Mouse (Mus musculus) urinary bladder, postnatal 25 days (tissue): ENCODE data around the gene Atpif1.

Source experiments
- DNase-seq: peaks from one replicate; pipeline ENCODE4 v3.0.0; 2022; ENCODE audit warnings: low spot score

The Atpif1 gene

DNA sequence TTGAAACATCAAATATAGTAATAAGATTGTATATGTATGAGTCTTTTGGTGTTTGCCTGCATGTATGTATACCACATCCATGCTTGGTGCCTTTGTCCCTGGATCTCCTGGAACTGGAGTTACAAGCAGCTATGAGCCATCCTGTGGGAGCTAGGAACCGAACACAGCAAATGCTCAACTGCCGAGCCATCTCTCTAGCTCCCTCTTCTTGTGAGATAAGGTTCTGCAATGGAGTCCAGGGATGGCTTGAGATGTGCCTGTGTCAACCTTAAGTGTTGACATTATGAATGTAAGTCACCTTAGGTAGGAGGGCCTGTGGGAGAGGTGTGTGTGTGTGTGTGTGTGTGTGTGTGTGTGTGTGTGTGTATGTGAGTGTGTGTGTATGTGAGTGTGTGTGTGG is 6.8 kb downstream of the Atpif1 start:
- no peak for DNase-seq

DNA sequence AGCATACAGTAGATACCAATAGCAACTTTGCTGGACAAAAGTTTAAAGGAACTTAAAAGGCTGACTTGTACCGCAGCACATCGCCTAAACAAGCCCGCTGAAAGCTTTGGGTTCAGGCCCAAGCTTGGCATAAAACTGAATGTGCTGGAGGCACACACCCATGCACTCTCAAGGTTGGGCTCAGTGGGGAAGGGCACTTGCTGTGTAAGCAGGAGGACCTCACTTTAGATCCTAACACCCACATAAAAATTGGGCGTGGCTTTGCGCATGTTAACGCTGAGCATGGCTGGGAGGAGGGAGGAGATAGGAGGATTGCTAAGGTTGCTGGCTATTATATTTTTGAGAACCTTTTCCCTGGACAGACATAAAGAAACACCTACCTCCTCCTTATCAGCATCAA is 8.7 kb downstream of the Atpif1 start:
- DNase-seq, result no peak

GRCm38 (mm10) chr4:132524321-132524741 is 9.1 kb downstream of the Atpif1 start:
- no peak for DNase-seq

DNA sequence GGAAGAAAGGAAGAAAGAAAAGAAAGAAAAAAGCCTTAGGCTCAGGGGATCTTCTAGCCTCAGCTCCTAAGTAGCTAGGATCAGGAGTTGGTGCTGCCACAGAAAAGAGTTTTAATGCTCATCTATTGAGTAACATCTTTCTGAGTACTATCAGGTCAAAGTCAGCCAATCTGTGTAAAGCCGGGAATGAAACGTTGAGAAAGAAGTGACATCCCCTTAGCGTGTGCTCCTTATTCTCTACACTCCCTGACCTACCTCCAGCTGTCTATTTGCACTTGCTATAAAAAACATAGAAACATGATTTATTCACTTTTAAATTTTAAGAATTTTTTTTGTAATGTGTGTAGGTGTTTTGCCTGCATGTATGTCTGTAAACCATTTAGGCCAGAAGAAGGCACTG is 14.3 kb downstream of the Atpif1 start:
- DNase-seq, result no peak

- no peak for DNase-seq
Measured at GRCm38 (mm10) chr4:132518066-132518465, 15.4 kb downstream of the Atpif1 start.

DNA sequence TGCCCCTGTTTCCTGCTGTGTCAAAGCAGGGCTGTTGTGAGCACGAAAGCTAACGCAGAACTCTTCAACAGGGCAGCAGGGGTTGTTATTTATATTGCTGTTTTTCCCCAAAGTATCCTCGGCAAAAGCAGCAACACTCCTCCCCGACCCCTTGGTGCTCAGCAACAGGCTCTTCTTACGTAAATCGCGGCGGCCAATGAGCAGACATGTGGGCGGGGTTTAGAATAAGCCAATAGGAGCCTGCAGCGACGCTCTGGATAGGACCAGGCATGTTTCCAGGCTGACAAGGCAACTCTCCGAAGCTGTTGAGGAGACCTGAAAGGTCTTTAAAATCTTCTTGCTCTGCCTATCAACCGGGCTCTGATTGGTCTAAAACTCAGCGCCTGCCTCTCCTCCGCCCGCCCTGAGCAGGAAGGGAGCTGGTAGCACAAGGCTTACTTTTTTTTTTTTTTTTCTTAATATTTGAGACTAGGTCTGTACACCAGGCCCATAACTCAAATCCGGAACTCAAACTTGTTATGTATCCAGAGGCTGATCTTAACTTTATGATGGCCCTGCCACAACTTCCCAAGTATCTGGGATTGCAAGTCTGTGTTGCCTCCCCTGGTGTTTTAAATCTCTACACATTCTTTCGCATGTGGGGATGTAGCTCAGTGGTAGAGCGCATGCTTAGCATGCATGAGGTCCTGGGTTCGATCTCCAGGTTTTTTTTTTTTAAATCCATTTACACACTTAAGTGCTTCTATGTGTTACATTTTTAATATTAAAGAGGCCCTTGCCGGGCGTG is 17.9 kb downstream of the Atpif1 start:
- DNase-seq, result peak; percentile 78

DNA sequence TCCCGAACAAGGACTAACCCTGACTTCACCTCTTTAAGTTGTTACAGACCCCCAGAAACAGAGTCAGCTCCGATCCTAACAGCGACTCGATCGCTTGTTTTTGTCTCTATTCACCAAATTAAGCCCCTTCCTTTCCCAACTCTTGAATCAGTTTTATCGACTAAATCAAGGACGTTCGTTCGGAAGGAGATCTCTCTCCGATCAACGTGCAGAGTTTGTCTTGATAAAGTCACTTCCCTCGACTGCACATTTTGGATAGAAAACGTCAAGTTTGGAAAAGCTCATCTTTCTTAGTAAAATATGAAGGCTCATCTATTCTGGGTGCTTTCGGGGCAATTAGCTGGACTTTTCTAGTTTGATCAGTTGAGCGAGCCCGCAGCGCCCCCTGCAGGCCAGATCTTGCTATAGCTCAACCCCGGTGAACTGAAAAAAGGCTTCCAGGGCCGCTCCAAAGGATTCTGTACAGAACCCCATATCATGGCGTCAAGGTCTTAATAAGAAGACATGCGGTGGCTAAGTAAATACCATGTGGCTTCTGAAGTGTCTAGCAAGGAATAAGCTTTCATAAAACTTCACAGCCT is 18.8 kb downstream of the Atpif1 start:
- peak; percentile 84 for DNase-seq

DNA sequence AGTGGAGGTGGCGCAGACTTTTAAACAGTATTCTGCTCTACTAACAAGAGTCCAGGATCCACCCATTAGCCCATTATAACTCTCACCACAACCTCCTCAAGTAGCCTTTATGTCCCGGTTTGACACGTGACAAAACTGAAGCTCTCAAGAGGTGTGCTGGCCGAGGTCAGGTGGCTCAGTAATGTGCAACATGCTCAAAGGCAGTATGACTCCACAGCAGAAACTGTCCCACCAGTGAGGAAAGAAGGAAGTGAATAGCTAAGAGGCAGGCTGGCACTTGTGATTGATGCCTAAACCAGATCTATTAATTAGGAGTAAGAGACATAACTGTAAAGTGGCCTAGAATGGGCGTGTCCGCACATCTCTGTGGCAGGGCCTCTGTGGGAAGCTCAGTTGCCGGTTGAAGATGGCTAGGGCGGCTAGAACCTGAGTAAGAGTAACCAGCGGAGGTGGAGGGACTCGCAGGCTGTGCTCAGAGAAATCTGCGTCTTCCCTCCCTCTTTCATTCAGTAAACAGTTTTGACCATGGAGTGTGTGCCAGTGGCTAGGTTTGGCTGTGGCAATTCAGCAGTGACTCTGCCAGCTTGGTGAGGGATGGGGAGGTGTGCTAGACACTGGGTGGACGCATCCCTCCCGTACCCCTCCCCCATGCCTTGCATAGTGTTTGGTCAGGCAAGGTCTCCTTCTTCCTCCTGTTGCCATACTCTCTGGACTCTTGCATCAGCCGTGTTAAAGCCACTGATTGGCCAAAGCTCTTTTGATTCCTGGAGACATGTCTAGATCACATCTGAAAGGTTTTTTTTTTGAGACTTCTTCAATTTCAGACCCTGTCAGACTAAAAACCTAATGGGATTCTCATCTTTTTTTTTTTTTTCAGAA is 19.8 kb downstream of the Atpif1 start:
- no peak for DNase-seq

- no peak for DNase-seq
Measured at GRCm38 (mm10) chr4:132512080-132512479, 21.4 kb downstream of the Atpif1 start.

- DNase-seq, result peak; percentile 92
Measured at GRCm38 (mm10) chr4:132510352-132510798, 23.1 kb downstream of the Atpif1 start, which contains the start of gene Sesn2. Gene Sesn2 (minus strand): TSS chr4:132510501.

DNA sequence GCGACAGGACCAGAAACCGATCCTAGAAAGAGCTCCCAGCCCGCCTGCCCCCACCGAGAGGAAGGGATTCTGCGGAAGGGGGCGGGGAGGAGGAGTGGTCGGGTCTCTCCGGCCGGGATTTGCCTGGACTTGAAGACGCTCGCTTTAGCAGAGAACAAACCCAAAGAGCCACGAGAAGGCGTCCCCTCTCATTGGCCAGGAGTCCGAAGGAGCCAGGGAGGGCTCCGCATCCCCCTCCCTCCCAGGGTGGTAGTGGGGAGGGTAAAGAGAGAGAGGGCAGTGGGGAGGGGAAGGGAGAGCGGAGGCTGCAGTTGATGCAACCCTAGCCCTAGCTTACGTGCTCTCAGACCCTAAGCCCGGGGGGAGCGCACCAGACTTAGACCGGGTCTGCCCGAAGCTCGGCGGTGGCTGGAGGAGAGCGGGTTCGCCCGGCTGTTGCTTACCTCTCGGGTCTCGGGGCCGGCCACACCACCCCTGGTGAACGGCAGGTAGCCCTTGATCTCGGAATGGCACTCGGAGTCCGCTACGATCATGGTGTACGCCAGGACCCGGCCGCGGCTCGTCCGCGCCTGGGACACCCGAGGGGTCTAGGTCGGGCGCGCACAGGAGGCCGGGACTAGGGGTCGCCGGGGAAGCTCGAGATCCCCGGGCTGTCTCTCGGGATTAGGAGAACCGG is 23.7 kb downstream of the Atpif1 start:
- DNase-seq, result peak; percentile 68

- no peak for DNase-seq
Measured at GRCm38 (mm10) chr4:132507210-132507609, 26.2 kb downstream of the Atpif1 start.

- DNase-seq, result no peak
Measured at GRCm38 (mm10) chr4:132506250-132506649, 27.2 kb downstream of the Atpif1 start.

DNA sequence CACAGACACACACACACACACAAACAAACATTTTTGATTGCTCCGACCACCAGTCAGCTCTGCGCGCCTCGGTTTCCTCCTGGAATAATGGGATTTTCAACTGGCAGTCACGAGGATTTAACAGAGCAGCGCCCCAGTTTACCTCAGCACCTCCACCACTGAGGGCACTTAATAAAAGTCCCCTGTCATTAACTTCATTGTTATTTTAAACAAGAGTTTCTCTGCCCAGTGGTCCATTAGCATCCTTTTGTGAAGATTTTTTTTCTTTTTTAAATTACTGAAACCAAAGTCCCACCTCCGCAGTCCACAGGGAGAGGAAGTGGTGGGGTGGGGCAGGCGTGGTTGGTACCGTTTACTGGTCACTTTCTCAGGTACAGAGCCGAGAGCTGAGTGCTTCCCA is 27.7 kb downstream of the Atpif1 start:
- no peak for DNase-seq

DNA sequence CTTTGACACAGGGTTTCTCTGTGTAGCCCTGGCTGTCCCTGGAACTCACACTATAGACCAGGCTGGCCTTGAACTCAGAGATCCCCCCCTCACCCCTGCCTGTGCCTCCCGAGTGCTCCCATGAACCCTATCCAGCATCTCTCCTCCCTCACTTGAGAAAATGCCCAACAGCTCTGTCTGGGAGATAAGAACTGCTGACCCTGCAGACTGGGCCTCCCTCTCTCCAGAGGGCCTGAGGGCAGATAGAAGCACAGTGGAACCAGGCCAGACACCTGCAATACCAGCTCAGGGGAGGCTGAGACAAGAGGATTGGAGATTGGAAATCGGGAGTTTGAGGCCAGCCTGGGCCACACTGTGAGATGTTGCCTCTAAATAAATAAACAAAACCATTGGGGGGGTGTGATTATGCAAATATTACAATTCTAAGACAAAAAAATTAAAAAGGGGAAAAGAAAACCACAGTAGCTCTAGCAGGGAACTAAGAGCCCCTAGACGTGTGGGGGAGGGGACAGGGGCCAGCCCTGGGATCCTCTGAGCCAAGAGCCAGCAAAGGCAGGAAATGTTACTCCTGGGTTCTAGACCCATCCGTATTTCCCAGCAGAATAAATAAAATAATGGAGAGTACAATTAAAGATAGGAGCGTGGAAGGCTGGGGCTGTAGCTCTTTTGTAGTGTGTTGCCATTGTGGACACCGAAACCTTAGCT is 28.3 kb downstream of the Atpif1 start:
- DNase-seq, result no peak

DNA sequence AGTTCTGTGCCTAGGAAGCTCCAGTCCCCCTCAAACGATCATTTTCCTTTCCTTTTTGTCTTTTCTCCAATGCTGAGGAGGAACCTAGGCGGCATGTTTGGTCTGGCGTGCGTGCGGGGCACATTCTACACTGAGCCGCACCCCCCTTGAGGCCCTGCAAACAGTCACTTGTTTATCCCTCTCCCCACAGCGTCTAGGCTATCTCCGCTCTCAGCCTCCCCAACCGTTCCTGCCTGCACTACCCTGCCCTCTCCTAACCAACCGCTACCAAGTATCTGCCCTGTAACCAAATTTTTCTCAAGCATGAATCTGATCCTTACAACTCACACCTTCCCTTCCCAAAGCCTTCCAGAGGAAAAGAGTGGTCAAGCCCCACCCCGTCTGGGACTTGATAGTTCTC is 30.1 kb downstream of the Atpif1 start:
- DNase-seq, result no peak

GRCm38 (mm10) chr4:132501639-132502038 is 31.8 kb downstream of the Atpif1 start:
- no peak for DNase-seq

- no peak for DNase-seq
Measured at GRCm38 (mm10) chr4:132494271-132494918, 39.1 kb downstream of the Atpif1 start.

GRCm38 (mm10) chr4:132492178-132493060 is 41.0 kb downstream of the Atpif1 start:
- no peak for DNase-seq

- no peak for DNase-seq
Measured at GRCm38 (mm10) chr4:132491748-132492147, 41.7 kb downstream of the Atpif1 start.
